Mouse (Mus musculus) regulatory T cell (primary cell): ENCODE data around the gene Itprid2.

Source experiments
- in situ Hi-C: fragments of 300-600 bp; cut with MboI, MseI; formaldehyde crosslinking; loops from one replicate; pipeline ENCODE4 v1.15.1; 2025; ENCODE audit warnings: high pct_unique_total_duplicates

Itprid2 gene

GRCm38 (mm10) chr2:79647728-79648127 is 12.6 kb downstream of the Itprid2 start:
- in situ Hi-C loops: loop anchor here (5.0 kb wide), 1 partner anchor 135 kb away; no protein-coding TSS in a partner anchor

DNA sequence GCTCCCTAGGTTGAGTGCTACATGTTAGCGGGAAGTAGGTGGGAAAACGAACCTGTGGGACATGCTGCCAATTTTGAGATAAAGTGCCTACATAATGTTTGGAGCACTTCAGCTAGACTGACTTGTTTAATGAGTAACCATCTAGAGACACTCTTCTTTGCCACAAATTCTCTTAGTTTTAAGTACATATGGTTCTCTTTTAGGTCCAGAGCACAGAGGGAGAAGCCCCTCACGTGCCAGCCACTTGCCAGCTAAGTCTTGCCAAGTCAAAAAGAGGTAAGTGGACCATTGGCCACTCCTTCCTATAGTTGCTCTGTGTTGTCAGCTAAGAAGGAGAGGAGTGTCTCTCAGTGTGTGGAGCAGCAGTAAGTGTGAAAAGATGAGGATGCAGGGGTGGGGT is 16.0 kb downstream of the Itprid2 start:
- in situ Hi-C loops: no loop called here

DNA sequence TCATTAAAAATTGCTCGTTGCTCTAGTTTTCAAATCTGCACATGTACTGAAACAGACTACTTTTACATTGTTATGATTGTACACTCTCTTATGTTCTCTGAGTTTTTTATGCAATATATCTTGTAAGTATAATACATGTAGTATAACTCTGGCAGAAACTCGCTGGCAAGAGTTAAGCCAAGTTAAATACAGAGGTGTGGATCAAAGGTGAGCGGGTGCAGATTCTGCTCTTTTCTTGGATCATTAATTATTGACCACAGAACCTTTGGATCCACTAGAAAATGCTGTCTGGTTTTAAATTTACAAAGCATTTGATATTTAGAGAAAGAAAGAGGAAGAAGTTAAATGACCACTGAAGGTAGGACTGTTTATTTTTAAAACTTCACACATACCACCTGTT is 16.5 kb downstream of the Itprid2 start:
- in situ Hi-C loops: no loop called here

- in situ Hi-C loops: no loop called here
Observed at GRCm38 (mm10) chr2:79652502-79652901, 17.4 kb downstream of the Itprid2 start.

DNA sequence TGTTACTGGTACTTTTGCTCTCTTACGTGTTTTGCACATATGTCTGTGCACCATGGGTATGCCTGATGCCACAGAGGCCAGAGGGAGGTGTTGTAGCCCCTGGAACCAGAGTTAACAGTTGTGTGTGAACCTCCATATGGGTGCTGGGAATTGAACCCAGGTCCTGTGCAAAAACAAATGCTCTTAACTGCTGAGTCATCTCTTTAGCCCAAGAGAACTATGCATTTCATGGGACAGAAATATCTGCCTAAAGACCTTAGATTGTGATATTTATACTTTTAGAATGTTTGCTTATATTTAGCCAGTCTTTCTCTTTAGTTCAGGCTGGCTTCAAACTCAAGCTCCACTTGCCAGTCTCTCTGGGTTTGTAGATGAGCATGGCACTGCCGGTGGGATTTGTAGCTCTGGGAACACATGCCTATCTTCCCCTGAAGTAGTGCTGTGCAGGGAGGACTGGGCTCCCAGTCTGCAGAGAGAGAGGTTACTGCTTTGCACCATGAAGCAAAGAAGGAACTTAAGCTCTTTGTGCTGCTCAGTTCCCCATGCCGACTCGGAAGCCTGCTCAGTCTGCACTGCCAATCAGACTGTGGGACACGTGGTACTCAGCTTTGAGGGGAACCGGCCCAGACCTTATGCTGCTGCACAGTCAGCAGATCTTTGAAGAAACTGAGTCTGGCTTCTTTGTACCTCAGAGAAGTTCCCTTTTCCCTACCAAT is 18.1 kb downstream of the Itprid2 start:
- in situ Hi-C loops: no loop called here

- in situ Hi-C loops: no loop called here
Observed at GRCm38 (mm10) chr2:79653809-79654164, 18.6 kb downstream of the Itprid2 start.

DNA sequence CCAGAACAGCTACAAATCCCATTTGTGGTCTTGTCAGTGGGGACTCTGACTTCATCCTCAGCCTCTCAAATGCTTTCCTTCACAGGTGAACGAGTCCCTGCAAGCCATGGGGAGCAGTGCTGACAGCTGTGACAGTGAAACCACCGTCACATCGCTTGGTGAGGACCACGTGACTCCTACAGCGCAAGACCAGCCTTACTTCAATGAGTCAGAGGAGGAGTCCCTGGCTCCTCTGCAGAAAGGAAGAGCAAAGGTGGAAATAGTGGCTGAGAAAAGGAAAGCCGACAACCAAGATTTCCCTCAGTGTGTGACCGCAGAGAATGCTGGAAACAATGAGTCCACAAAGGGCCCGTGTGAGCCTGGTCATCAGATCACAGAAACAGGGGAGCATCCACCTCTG is 21.9 kb downstream of the Itprid2 start:
- in situ Hi-C loops: no loop called here

- in situ Hi-C loops: no loop called here
Observed at GRCm38 (mm10) chr2:79660417-79661185, 25.4 kb downstream of the Itprid2 start.

GRCm38 (mm10) chr2:79661486-79662104 is 26.4 kb downstream of the Itprid2 start:
- in situ Hi-C loops: no loop called here

DNA sequence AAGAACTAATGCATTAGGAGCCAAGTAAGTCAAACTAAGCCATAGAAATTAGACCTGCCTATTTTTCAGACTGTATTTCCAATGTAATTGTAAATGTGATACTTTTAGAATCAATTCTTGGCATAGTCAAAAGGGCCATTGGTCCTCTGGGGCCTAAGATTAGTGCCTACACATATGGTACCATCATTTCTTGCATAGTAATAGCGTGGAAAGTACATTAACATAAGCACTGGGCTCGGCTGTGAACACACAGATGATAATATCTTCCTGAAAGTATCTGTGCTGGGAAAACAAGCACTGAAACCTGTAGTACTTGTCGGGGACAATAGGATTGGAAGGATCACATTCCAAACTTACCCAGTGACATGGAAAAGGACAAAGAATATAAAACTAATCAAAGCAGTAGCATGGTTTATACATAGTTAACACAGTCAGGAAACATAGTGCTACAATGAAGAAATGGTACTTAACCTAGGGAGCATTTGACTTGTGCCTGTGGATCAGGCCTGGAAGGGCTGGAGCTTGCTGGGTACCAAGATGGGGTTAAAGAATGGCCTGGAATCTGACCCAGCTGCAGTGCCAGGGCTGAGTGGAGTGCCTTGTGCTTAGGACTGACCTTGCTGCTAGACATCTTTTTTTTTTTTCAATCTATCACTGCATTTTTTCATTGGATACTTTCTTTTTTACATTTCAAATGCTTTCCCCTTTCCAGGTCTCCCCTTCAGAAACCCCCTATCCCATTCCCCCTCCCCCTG is 29.6 kb downstream of the Itprid2 start:
- in situ Hi-C loops: no loop called here

DNA sequence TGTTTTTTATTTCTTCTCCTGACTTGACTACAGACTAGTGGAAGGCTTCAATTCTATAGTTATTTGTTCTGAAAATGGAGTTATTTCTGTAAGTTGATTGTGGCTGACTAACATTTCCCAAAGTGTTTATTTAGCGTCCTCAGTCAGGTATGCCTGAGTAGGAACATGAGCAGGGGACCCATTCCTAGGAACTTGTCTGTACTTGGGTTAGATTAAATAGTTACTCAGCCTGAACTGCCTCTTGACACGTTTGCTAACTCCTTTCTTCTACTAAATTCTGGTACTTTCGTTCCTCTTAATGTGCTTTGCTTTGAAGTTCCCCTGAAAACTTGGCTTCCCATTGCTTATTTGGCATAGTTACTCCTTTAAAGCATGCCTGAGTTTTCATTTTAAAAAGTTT is 30.3 kb downstream of the Itprid2 start:
- in situ Hi-C loops: no loop called here

DNA sequence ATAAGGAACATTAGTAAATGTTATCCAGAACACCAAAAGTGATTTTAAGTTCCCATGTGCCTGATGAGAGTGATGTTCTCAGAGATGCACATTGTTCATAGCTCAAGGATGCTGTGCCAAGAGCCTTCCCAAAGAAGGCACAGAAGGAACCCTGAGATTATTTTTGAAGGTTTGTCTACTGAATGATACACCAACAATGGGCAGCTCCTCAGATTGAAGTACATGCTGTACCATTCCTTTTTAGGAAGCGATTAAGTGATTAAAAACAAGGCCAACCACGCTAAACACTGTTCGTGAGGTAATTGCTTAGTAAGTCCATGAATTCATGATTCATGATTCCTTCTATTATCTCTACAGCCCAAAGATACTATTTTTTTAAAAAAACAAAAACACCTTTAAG is 40.1 kb downstream of the Itprid2 start:
- in situ Hi-C loops: no loop called here

DNA sequence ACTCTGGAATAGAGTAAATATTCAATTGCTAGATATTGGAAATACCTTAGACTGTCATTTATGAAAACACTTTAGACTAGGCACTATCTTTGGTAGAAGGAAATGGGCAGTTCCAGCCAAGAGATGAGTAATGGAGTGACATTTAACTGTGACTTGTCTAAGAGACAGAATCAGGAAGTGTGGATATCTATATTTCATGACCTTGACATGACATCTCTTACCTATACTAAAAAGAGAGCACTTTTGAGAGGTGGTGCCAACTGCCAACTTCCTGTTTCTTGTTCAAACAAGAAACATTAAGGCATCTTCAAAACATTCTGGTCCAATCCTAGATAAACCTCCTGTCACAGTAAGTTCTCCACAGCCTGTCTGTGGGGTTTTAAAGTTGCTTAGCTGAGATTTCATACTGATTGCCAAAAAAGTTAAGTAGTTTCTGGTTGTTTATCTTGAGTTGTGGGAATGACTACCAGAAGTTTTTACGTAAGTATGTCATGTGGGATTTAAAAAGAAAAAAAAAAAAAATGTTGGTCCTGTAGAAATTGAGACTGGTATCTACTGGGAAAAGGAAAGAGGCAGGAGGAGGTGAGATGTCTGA is 42.6 kb downstream of the Itprid2 start:
- in situ Hi-C loops: no loop called here

- in situ Hi-C loops: no loop called here
Observed at GRCm38 (mm10) chr2:79681672-79682071, 46.5 kb downstream of the Itprid2 start.

DNA sequence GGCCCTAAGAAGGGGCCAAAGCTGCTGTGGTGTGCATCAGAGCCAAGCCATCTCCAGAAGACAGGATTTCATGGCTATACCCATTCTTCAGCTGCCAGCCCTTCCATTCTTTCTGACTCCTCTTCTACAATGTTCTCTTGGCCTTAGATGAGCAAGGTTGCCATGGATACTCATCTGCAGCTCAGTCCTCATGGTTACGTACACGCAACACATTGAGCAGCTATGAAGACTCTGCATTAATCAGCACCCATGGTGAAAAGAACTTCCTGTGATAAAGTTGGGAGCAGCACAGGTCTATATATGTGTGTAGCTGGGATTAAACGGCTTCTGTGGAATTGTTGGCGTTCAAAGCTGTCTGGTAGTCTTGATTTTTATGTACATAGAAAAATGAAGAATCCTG is 48.1 kb downstream of the Itprid2 start:
- in situ Hi-C loops: no loop called here

DNA sequence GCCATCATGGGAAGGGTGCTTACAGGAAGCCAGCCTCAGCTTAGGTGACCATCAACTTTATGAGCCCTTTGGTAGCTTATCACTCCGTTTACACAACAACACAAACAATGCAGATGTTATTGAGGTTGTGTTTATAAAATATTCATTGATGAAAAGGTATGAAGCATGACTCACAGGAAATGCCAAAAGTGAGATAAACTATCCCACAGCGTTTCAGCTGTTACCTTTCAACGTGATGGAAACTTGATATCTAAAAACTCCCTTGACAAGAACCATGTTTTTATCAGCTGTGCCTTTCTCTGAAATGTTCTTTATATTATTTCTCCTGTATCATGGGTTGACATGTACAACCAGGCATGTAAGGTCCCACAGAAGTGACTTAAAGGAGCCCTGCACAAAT is 55.7 kb downstream of the Itprid2 start:
- in situ Hi-C loops: no loop called here

- in situ Hi-C loops: no loop called here
Observed at GRCm38 (mm10) chr2:79695190-79695589, 60.0 kb downstream of the Itprid2 start.

DNA sequence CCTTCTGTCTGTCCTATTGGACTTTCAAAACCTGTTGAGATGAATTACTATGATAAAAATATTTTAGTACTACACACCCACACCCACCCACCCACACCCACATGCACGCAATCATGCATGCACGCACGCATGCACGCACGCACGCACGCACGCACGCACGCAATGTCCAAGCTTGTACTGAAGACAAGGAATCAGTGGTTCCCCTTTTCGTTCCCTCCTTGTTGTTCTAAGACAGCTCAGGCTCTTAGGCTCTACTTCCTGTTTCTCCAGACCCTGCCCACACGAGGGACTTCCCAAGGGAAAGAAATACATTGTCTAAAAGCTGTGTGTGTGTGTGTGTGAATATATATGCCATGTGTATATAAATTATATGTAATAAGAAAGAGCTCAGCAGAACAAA is 60.8 kb downstream of the Itprid2 start:
- in situ Hi-C loops: no loop called here

- in situ Hi-C loops: no loop called here
Observed at GRCm38 (mm10) chr2:79696478-79697230, 61.5 kb downstream of the Itprid2 start.

DNA sequence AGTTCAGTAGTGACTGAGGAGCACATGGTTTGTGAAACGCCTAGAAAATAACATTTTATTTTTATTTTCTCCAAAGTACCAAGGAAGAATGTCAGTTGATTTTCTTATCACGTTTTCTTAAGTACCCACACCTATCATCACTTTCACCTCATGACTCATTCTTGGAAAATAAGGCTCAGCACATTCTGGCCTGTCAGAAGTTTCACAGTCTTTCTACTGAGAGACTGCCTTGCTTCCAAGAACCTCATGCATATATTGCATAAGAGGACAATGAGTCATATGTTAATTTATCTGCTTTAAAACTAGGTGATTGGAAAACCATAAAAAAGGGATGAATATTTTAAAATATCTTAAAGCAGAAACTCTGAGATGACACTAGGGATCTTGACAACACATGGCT is 63.0 kb downstream of the Itprid2 start:
- in situ Hi-C loops: no loop called here

DNA sequence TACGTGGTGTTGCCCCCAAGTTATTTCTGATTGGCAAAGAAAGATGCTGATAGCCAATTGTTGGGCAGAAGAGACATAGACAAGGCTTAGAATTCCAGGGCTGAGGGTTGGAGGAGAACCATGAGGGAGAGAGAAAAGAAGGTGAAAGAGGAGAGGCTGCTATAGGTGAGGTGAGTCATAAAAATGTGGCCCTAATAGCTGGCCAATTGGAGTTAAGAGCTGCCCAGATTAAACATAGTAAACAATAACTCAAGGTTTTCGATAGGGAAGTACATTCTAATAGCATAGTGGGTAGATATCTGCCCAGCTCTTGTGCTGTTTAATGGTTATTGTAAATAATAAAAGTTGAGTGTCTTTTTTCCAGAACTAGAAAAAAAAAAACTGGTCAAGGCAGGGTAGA is 69.6 kb downstream of the Itprid2 start:
- in situ Hi-C loops: no loop called here
